Mouse (Mus musculus): ENCODE results near the gene Ncdn.

The Ncdn gene

DNA sequence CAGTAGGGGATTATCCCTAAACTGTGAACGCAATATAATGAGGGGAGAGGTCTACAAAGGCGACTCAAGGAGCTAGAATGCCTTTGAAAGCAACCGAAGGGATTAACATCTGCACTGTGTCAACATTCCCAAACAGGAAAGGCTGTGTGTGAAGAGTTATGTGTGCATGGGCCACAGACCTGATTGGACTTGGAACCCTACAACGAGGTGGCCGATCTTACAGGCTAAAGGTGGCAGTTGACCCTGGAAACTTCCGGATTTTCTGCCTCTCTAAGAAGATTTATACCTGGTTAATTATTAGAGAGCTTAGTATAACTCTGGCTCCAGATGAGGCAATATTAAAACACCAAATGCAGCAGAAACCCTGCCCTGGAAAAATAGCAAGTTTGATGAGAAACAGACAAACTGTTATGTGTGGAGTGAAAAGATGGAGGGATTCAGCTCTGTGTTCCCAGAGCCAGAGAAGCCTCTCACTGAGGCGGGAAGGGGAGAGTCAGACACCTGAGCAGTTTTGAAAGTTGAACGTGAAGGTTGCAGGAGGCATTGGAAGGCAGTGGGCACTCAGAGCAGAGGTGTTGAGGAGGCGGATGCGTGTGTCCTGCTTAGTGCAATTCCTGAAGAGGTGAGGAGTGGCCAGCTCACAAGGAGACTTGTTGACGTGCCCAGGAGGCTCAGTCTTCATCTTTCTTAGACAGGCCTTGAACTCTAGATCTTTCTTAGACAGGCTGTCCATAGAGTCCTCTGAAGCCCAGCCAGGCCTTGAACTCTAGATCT lies 9.5 kb upstream of the Ncdn start:
- no peak for TF ChIP-seq GATA4 (IDR thresholded peaks at IDR 0.05; ENCODE audit: insufficient replicate concordance, low read length)

DNA sequence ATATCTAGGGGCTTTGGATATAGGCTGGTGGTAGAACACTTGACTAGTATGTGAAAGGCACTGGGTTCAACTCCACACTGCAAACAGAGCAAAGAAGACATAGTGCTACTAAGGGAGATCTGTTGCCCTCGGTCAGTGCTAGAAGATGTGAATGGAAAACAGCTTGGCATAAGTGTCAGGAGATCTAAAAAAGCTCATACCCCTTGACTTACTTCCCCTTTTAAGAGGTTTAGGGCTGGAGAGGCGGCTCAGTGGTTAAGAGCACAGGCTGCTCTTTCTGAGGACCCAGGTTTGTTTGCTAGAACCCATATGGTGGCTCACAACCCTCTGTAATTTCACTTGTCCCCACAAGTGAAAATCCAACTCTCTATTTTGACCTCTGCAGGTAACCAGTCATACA lies 6.2 kb upstream of the Ncdn start:
- no peak for TF ChIP-seq GATA4 (IDR thresholded peaks at IDR 0.05; ENCODE audit: insufficient replicate concordance, low read length)

DNA sequence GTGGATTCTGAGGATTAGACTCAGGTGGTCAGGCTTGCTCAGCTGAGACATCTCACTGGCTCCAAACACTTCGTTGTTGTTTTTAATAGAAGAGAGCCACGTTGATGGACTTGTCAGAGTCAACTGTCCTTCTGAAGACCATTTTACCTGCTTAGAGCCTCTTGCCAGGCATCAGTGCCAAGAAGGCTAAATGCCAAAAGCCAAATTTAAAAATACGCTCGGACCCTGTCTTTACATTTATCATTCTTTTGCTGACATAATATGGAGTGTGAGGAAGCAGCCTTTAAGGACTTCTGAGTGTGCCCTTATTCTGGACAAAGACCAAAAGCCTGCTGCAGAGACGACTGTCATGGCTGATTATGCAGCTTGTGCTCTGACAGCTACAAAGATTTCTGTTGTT lies 5.1 kb upstream of the Ncdn start:
- no peak for TF ChIP-seq GATA4 (IDR thresholded peaks at IDR 0.05; ENCODE audit: insufficient replicate concordance, low read length)

DNA sequence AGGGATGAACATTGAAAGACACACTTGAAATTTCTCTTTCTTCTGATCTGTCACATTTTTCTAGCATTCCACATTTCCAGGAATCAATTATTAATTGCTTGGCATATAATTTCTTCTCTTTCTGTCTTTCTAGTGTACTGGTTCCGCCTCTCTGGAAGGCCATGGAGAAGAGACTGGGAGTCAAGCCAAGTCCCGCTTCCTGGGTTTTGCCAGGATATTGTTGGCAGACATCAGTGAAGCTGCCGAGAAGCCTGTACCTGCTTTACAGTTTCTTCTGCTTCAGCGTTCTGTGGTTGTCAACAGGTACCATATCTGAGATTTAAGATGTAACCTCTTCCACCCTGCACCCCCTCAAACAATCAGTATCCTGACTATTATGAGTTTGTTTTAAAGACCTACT lies 3.5 kb upstream of the Ncdn start:
- no peak for TF ChIP-seq GATA4 (IDR thresholded peaks at IDR 0.05; ENCODE audit: insufficient replicate concordance, low read length)

DNA sequence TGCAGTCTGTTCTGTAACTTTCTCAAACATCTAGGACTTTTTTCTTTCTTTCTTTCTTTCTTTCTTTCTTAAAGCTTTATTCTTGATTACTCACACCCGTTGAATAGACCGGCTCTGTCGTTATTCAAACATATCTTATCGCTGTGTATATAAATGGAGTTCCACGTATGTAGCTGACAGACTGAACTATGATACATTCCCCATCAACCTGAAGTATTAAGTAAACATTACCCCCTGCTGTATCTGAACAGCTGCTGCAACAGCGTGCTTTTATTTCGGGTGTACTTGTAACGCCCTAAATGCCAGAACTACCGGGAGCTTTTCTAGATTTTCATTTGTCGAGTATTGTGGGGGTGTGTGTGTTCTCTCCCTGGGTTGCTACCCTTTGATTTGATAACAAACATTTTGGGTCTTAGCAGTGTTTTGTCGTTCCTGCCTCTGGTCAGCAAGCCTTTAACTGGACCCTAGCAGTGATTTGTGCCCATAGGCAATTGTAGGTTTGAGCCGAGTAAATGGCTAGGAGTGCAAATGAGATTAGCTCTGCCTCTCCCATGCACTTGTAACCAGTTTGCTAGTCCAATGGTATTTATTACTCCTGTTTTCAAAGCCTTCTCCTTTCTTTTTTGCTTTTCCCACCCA lies 1.6 kb upstream of the Ncdn start:
- TF ChIP-seq GATA4 (IDR thresholded peaks at IDR 0.05; ENCODE audit: insufficient replicate concordance, low read length) = no peak

DNA sequence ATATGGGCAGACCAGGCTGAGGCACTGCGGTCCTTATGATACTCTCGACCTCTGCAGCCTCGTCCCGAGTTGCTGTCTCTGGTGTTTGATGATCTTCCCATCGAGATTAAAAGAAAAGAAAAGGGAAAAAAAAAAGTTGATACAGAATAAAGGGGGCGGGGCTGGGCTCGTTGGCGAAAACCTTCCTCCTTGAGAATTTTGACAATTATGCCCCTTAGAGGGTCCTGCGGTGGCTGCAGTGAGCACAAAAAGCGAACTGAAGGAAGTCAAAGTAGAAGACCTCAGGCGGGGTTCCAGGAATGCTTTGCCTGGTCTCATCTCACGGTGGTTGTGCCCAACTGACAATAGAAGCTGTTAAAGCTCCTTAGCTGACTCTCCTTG lies 983 bp upstream of the Ncdn start:
- no peak for TF ChIP-seq GATA4 (IDR thresholded peaks at IDR 0.05; ENCODE audit: insufficient replicate concordance, low read length)

DNA sequence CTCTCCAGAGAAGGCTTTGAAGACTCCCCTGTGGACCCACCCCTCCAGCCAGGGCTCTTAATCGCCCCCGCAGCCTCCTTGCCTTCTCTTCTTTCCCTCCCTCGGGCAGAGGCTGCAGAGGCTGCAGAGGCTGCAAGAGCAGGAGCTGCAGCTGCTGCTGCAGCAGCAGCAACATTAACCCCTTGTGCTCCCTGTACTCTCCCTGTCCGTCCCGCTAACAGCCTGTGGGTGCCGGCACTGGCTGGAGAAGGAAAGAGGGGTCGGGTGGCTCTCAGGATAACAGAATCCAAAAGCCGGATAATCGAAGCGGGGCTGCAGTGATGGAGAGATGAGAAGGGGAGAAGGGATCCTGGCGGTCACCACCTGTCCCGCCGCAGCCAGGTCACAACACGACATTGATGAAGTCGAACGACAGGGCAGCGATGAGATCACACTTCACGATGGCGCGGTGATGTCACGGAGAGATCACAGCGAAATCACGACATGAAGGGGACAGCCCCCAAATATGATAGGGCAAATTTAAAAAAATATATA lies 563 bp downstream of the Ncdn start:
- TF ChIP-seq GATA4 (IDR thresholded peaks at IDR 0.05; ENCODE audit: insufficient replicate concordance, low read length) = no peak

DNA sequence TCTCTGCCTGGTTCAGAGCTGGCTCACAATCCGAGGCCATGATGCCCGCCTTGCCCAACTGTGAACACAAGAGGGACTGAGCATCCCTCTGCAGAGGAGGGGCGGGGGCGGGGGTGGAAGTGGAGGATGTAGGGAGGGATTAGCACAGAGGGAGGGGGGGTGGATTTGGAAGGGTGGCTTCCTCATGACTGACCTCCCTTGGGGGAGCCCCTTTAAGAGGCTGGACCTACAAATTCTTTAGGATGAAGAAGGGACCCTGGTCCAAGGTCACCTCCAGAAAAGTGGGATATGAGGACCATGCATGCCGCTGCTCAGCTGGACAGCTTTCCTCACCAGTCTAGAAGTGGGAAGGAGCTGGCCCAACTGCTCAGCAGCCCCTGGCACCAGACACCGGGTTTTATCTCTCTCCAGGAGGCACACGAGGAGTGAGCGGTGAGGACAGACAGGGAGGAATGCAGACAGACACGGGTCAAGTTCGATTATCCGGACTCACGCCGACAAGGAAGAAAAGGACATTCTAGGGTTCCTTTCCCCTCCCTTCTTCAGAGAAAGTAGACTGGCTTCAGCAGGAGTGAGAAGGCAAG lies 1.1 kb downstream of the Ncdn start:
- TF ChIP-seq GATA4 (IDR thresholded peaks at IDR 0.05; ENCODE audit: insufficient replicate concordance, low read length) = no peak

DNA sequence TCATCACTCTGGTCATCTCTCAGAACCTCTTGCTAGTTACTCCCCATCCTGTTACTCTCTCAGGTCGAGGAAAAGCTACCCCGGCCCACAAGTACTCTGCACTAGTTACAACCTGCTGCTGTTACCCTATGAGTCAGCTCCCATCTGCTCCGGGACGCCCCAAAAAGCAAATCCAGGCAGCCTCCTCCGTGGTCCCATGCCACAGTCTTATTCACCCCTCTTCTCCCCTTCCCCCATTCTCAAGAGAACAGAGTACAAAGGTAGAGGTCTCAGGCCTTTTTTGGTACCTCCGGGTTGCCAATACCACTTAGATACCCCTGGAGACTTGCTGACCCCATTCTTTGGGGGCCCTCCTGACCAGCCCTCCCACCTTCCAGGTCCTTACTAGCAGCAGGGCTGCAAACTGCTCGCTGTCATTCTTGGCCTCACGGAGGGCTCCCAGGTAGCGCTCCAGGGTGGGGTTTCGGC lies 1.6 kb downstream of the Ncdn start:
- TF ChIP-seq GATA4 (IDR thresholded peaks at IDR 0.05; ENCODE audit: insufficient replicate concordance, low read length) = no peak

DNA sequence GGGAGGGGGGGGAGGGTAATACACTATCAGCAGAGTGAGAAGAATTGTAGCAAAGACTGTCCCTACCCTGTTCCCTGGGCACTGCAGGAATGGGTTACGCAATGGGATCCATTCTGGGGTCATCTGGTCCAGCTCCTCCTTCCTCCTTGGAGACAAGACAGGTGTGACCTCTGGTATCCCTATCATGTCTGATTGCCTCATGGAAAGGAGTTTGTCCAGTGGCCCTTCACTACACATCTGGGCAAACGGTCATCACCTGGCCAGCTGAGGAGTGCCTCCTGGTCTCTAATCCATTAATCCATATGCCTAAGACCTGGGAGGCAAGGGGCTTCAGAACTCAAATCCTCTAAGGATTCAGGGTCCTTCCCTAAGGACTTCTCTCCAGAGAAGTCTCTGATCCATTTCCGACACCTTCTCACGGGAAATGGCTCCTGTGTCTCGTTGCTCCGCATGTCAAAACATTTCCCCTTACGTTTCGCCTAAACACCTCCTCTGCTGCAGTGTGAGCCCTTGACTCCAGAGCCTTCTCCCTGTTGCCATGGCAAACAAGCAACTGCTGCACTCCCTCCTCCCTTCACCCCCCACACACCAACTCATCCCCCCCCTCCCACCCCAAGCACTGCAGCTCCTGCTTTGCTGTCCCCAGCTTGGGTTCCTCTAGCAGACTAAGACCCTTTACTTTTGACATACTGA lies 2.2 kb downstream of the Ncdn start:
- no peak for TF ChIP-seq GATA4 (IDR thresholded peaks at IDR 0.05; ENCODE audit: insufficient replicate concordance, low read length)

DNA sequence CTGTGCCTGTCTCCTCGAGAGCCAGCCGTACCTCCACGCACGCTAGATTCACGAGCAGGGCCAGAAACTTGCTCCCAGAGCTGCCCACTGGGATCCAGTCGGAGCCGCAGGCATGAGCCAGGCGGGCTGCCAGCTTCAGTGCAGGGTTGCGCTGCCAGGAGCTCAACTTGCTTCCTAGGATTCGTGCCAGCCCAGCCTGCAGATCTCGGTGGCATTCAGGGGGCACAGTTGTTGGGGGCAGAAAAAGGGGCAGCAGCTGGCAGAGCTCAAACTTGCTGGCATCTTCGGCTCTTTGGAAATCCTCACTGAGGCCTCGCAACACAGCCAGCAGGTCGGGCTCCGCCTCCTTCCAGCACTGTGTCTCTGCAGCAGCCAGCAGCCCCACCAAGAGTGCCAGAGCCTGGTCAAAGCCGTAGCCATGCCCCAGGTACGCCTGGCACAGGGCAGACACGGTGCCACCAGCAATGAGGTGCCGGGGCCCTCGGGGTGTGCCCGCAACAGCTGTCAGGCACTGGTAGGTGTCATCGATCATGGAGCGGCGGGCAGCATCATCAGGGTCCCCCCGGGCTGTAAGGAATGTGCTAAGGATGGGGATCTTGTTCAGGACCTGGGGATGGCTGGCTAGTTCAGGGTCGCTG lies 3.1 kb downstream of the Ncdn start:
- no peak for TF ChIP-seq GATA4 (IDR thresholded peaks at IDR 0.05; ENCODE audit: insufficient replicate concordance, low read length)

DNA sequence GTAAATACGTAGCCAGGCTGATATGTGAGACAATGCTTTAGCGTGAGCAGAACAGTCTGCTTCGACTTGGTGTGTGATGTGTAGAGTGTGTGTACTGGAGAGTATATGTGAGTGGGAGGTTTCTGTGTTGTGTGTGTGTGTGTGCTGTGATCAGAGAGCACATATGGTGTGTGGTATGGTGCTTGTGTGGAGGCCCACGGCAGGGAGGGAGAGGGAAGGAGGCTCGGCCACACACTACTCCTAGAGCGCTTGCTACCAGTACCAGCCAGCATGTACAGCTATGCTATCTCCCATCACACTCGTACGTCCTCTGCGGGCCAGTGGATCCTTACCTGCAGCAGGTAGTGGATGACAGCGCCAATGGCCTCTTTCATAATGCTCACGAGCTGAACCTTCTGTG lies 3.7 kb downstream of the Ncdn start:
- TF ChIP-seq GATA4 (IDR thresholded peaks at IDR 0.05; ENCODE audit: insufficient replicate concordance, low read length) = no peak

DNA sequence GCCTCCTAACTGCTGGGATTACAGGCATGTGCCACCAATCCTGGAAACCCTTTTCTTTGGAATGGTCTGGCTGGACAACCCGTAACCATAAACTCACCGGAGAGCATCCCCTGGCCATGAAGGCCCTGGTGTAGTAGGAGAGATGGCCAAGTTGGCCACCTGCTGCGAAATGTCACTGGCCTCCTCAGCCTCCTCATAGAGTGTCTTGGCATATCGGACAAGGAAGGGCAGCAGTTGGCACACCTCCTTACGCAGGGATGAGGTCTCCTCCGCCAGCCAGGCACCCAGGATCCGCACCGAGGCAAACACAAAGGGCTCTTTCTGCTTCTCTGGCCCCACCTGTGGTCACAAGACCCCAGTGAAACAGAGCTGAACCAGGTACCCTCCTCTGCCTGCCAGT lies 4.9 kb downstream of the Ncdn start:
- TF ChIP-seq GATA4 (IDR thresholded peaks at IDR 0.05; ENCODE audit: insufficient replicate concordance, low read length) = no peak

DNA sequence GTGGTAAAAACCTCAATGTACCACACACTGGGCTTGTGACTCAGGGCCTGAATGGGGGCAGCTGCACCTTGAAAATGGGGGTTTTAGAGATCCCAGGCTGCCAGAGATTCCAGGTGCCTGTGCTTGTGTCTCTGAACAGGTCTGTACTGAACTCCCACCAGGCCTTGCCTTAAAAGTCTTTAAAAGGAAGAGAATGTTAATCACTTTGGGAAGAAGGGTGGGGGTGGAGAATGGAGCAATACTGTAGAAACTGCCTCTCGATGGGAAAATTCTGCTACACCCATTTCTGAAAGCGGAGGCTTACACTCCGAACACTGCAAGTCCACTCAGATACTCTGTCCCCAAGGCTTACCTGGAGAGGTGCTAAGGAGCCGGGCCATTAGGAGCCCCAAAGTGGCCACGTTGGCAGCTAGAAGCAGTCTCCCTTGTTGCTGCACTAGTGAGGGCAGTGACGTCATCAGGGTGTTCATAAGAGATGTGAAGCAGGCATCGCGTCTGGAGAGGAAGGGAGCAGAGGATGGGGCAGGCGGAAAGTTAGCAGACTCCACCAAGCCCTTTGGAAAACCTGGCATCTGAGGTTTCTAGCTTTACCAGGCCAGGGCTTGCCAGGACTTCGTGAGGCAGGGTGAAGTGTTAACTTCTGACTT lies 6.9 kb downstream of the Ncdn start:
- TF ChIP-seq GATA4 (IDR thresholded peaks at IDR 0.05; ENCODE audit: insufficient replicate concordance, low read length) = no peak

Data from liver, adult (tissue).